Mouse (Mus musculus) ES-E14 (cell line): Measurements from ENCODE around the gene Rint1. TPM values are rescaled to one million over a fixed set of nuclear protein-coding genes. Genes with fewer than 3 reads are reported as not detected.

Source experiments
- DNase-seq: peaks from one replicate; pipeline ENCODE4 v3.0.0-alpha.2; 2013; ENCODE audit warnings: low read depth, low spot score
- H3K27ac ChIP-seq: 2 replicates; pipeline ENCODE4 v1.5.1; 2012; ENCODE audit warnings: low read depth, mild to moderate bottlenecking, low read length, moderate library complexity, mixed read lengths; ENCODE audit not compliant: poor library complexity, insufficient read depth, severe bottlenecking
- H3K36me3 ChIP-seq: 2 replicates; pipeline ENCODE4 v1.6.1; 2012; ENCODE audit warnings: mild to moderate bottlenecking, low read length, moderate library complexity, mixed read lengths; ENCODE audit not compliant: control insufficient read depth, poor library complexity, insufficient read depth, severe bottlenecking
- H3K4me1 ChIP-seq, 2 experiments: fragments of 150-350 bp in 1 of 2; sonication (generic) in 1 of 2; 2 replicates each; pipeline ENCODE4 v1.6.1; 2012; ENCODE audit warnings: low read length in 2 of 2, mild to moderate bottlenecking in 1 of 2, mixed read lengths in 1 of 2; ENCODE audit not compliant: control insufficient read depth in 2 of 2, insufficient read depth in 2 of 2, poor library complexity in 1 of 2
- H3K4me3 ChIP-seq, 2 experiments: fragments of 150-350 bp in 1 of 2; sonication (generic) in 1 of 2; 2 replicates each; pipeline ENCODE4 v1.5.1; 2012; ENCODE audit warnings: low read length in 2 of 2, low read depth in 1 of 2, mild to moderate bottlenecking in 1 of 2, mixed read lengths in 1 of 2; ENCODE audit not compliant: insufficient read depth in 1 of 2, poor library complexity in 1 of 2, severe bottlenecking in 1 of 2
- H3K9ac ChIP-seq: 2 replicates; pipeline ENCODE4 v1.6.1; 2012; ENCODE audit warnings: low read depth, mild to moderate bottlenecking, low read length, mixed read lengths; ENCODE audit not compliant: poor library complexity, insufficient read depth, severe bottlenecking
- H3K9me3 ChIP-seq: fragments of 150-350 bp; sonication (generic); 2 replicates; pipeline ENCODE4 v1.6.1; 2012; ENCODE audit warnings: low read depth, mild to moderate bottlenecking, low read length; ENCODE audit not compliant: control insufficient read depth, insufficient read depth
- CHD2 ChIP-seq: IDR thresholded peaks from 2 replicates; pipeline ENCODE4 v1.6.1; 2014; ENCODE audit warnings: mild to moderate bottlenecking, low read depth, low read length, inconsistent platforms
- HCFC1 ChIP-seq: IDR thresholded peaks from 2 replicates; pipeline ENCODE4 v1.6.1; 2012; ENCODE audit warnings: low read length, inconsistent platforms, borderline replicate concordance; ENCODE audit not compliant: insufficient read depth
- MAFK ChIP-seq: IDR thresholded peaks from 2 replicates; pipeline ENCODE4 v1.6.1; 2014; ENCODE audit warnings: mild to moderate bottlenecking, low read depth, low read length, inconsistent platforms; ENCODE audit not compliant: insufficient read depth
- ZC3H11A ChIP-seq: IDR thresholded peaks from 2 replicates; pipeline ENCODE4 v1.6.1; 2012; ENCODE audit warnings: low read depth, mild to moderate bottlenecking, inconsistent platforms, low read length, borderline replicate concordance
- ZNF384 ChIP-seq: IDR thresholded peaks from 2 replicates; pipeline ENCODE4 v1.6.1; 2012; ENCODE audit warnings: low read depth, low read length, inconsistent platforms
- in situ Hi-C, 2 experiments: fragments of 600-800 bp; cut with MboI; formaldehyde crosslinking; loops; one replicate each; pipeline ENCODE4 v1.15.1; 2025; ENCODE audit warnings: low sequenced_read_pairs in 2 of 2, inconsistent platforms in 1 of 2; ENCODE audit not compliant: unreplicated experiment in 2 of 2
- total RNA-seq: library from RNA; depleted of rRNA; stranded (reverse); fragments of 300-350 nt; gene quantifications from 2 replicates; pipeline ENCODE4 v1.2.3, GENCODE M21; 2012

Rint1 gene
- total RNA-seq, 1 experiment = 12.0 TPM

GRCm38 (mm10) chr5:23758633-23759032, 28.9 kb upstream of the Rint1 start:
- Histone ChIP-seq H3K9ac (no peak overlapping the region), H3K27ac (no peak overlapping the region), H3K4me3 (no peak overlapping the region), H3K36me3 (peaks cover 13% of the 10 kb centered on the region), H3K4me1 (peaks cover 3 to 13% of the 10 kb centered on the region in 2 experiments; a peak in 2 of 4 replicates), H3K9me3 (no peaks in the 10 kb centered on the region)
- TF ChIP-seq CHD2 (no peak), ZNF384 (no peak), MAFK (no peak), HCFC1 (no peak), ZC3H11A (no peak)
- no peak for DNase-seq
- in situ Hi-C loops = no loop called here

- Histone ChIP-seq H3K27ac (no peak overlapping the region), H3K9ac (no peak overlapping the region), H3K9me3 (no peaks in the 10 kb centered on the region), H3K4me1 (no peaks in the 10 kb centered on the region), H3K36me3 (peaks cover 17% of the 10 kb centered on the region), H3K4me3 (no peak overlapping the region)
- no peak for TF ChIP-seq ZC3H11A
- TF ChIP-seq MAFK = no peak
- TF ChIP-seq ZNF384 = no peak
- TF ChIP-seq CHD2 = no peak
- TF ChIP-seq HCFC1 = no peak
- in situ Hi-C loops = no loop called here
- DNase-seq = no peak
Measured at GRCm38 (mm10) chr5:23762531-23762930, 25.0 kb upstream of the Rint1 start.

- H3K4me1 ChIP-seq = no peaks in the 10 kb centered on the region
- no peak overlapping the region for H3K9ac ChIP-seq
- TF ChIP-seq ZNF384 (no peak), MAFK (no peak), HCFC1 (no peak), CHD2 (no peak), ZC3H11A (no peak)
- in situ Hi-C loops = no loop called here
- H3K4me3 ChIP-seq = no peak overlapping the region
- no peak for DNase-seq
- H3K36me3 ChIP-seq = peaks cover 16% of the 10 kb centered on the region
- H3K27ac ChIP-seq = no peak overlapping the region
- no peaks in the 10 kb centered on the region for H3K9me3 ChIP-seq
Measured at GRCm38 (mm10) chr5:23764557-23764956, 23.0 kb upstream of the Rint1 start.

- in situ Hi-C loops = no loop called here
- Histone ChIP-seq H3K9ac (no peak overlapping the region), H3K27ac (no peak overlapping the region), H3K4me1 (0 out of 4 replicates have a peak, but pooled peaks cover 0 to 2% of the 10 kb centered on the region in 2 experiments), H3K9me3 (no peaks in the 10 kb centered on the region), H3K36me3 (peaks cover 30% of the 10 kb centered on the region), H3K4me3 (no peak overlapping the region)
- TF ChIP-seq HCFC1 (no peak), ZC3H11A (no peak), ZNF384 (no peak), MAFK (no peak)
- no peak for DNase-seq
Measured at GRCm38 (mm10) chr5:23771105-23771504, 16.4 kb upstream of the Rint1 start.

- no peak for TF ChIP-seq CHD2
- TF ChIP-seq MAFK = no peak
- no peak for TF ChIP-seq ZNF384
- TF ChIP-seq ZC3H11A = no peak
- TF ChIP-seq HCFC1 = no peak
- Histone ChIP-seq H3K27ac (no peak overlapping the region), H3K4me3 (no peak overlapping the region), H3K9ac (no peak overlapping the region), H3K9me3 (no peaks in the 10 kb centered on the region), H3K36me3 (peaks cover 29% of the 10 kb centered on the region), H3K4me1 (0 out of 4 replicates have a peak, but pooled peaks cover 0 to 2% of the 10 kb centered on the region in 2 experiments)
- in situ Hi-C loops = no loop called here
- DNase-seq = no peak
Measured at GRCm38 (mm10) chr5:23774186-23774585, 13.3 kb upstream of the Rint1 start.
